Mouse (Mus musculus) urinary bladder, postnatal 14 days (tissue): ENCODE results near the gene Cux2.

Source experiments
- DNase-seq: peaks from one replicate; pipeline ENCODE4 v3.0.0; 2021; ENCODE audit warnings: low spot score

Cux2 gene

DNA sequence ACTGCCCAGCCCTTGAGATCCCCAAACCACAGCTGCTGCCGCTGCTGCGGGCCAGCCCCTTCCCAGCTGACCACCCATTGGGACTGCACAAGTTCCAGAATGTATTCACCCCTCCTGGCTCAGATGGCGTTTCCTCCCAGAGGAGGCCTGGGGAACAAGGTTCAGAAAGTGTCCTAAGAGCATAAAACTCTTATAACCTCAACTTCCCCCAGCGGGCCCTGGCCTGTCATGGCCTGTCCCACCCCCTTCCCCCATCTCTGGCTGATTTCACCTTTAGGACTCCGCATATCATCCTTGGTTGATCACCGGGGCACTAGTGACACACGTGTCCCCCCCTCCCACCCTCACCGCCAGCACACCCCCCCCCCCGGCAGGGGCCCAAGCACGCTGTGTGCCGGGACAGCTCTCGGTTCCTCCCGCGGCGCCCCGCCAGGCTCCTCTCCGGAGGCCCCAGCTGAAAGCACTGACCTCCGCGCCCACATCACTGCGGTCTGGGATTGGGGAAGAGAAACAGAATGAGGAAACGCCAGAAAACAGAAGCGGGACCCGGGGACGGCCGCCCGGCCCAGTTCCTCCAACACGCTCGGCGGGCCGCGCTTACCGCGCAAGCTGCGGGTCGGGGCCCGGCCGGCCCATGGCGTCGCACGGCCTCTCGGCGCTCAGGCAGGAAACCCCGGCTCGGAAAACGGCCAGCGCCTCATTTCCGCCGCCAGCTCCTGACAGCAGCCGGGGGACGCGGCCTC is 213.8 kb downstream of the Cux2 start:
- DNase-seq, result no peak

DNA sequence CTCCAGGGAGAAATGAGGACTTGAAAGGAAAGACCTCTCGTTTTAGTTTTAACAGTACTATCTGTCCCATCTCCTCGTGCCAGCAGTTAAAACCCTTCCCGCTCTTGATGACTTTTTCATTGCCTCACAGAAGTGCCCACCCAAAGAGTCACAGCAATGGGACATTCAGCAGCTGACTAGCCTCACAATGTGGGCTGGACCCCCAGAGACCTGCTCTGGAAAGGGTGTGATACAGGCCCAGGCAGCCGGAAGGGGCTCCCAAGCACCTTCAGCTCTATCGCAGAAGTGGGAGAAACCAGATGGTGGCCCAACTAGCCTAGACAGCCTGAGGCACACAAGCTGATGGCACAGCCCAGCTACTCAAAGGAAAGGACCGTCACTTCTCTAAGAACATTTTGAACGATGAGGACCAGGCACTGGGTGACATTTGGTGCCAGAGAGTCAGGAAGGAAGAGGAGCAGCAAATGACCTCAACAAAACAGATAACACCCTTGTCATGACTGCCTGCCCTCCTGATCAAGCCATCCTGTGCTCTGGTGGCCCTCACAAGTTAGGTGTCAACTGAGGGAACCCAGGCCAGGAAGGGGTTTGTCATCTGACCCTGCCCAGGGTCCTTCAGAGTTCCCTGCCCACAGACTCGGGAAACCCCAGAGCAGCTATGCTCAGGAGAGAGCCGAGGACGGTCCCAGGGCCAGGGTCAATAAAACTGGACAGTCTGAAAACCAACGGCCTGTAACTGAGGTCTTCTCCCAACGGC is 214.7 kb downstream of the Cux2 start:
- no peak for DNase-seq

DNA sequence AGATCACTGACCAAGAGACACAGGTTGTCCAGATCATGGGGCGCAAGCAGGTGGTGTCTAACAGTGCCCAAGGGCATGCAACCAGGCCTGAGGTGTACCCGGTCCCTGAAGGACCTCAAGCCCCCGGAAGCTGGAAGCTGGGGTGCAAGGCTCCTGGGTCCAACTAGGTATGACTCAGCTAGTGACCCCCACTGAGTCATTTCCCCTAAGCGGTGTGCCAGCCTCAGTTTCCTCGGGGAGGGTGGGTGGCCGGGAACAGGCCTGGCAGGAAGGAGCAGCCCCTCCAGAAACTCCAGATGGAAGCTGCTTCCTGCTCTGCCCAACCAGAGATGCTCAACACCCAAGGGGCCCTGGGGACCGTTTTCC is 215.7 kb downstream of the Cux2 start:
- DNase-seq, result no peak

DNA sequence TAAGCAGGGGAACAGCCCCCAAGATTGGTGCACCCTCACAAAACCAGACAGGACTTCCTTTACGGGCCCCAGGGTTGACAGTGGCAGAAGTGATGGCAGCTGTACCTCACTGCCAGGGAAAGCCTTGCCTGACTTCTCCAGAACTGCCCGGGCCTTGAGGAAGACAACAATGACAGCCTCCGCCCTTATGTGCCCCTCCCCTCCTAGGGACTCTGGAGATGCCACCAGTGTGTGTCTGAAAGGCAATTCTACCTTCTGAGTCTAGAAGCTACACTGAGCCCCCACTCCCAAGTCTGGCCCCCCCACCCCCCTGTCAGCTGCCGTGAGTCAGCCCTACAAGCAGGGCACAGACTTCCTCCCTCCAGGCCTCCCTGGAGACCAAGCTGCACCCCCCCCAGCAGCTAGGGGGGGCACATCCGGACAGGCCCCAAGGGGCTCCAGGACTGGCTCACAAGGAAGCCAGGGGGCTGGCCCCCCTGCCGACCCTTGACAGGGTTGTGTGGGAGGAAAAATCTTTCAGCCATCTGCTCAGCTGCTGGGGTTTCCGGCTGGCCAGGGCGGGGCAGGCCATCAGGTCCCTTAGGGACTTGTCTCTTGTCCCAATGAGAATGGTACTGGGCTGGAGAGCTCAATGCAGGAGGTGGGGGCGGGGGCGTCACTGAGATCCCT is 216.2 kb downstream of the Cux2 start:
- DNase-seq, result no peak

DNA sequence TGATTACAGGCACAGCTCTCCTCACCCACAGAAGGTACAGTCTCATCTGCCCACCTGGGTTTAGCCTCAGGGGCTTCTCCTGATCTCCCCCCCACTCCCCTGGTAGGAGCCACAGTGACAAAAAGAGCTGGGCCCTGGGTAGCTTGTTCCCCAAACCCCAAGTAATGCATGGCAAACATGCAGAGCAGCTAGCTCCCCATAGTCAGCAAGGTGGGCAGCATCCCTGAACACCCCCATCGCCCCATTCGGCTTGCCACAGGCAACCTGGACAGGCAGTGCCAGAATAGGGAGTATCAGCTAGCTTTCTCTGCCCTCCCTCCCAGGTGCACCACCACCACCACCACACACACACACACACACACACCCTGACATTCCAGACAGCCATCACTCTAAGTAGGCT is 216.7 kb downstream of the Cux2 start:
- DNase-seq, result no peak

DNA sequence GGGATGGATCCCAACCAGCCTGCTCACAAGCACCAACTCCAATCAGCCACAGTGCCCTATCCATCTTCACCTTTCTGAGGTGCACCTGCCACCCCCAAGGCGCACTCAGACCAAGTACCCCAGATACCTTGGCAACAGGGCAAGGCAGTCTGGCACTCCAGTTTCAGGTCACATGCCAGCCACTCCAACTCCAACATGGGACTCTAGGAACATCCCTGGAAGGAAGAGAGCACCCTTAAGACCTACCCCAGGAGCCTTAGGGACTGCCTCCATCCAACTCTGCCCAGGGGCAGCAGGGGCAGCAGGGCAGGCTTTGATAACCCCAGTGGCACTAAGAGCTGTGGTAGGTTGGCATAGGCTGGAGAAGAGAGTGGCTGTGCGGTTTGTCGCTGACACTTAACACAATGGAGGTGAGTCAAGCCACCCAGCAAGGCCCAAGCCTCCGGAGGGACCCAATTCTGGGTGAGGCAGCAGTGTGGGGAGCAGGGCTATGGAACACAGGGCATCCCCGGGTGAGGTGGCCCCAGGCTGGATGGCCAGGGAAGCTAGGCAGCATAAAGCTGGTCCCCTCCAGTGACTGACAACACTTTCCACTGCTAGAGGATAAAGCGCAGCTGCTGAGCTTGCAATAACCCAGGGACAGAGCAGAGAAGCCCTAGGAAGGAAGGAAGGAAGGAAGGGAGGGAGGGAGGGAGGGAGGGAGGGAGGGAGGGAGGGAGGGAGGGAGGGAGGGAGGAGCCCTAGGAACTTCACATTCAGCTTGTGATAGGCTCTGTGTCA is 217.3 kb downstream of the Cux2 start:
- no peak for DNase-seq

DNA sequence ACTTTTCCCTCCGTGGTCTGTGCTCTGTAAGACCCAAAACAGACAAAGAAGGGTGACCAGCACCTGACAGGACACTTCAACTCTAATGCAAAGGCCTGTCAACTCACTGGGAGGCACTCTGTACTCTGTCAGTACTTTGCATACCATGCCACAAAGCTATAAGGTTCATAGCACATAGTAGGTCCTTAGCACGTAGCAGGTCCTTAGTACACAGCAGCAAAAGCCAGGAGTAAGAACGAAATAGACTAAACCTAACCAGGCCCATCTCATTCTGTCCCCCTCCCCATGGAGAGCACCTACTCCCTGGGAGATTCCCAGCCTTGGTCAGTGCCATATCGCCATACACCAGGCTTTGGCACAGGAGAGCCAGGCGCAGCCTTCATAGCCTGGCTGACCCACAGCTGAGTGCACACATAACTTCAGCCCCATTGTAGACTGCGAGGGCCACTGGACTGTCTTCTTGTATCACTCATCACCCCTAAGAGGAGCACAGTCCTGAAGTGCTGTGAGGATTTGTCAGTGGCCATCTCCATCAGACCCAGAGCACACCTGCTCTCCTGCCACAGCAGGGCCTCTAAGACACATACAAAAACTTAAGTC is 218.8 kb downstream of the Cux2 start:
- no peak for DNase-seq

DNA sequence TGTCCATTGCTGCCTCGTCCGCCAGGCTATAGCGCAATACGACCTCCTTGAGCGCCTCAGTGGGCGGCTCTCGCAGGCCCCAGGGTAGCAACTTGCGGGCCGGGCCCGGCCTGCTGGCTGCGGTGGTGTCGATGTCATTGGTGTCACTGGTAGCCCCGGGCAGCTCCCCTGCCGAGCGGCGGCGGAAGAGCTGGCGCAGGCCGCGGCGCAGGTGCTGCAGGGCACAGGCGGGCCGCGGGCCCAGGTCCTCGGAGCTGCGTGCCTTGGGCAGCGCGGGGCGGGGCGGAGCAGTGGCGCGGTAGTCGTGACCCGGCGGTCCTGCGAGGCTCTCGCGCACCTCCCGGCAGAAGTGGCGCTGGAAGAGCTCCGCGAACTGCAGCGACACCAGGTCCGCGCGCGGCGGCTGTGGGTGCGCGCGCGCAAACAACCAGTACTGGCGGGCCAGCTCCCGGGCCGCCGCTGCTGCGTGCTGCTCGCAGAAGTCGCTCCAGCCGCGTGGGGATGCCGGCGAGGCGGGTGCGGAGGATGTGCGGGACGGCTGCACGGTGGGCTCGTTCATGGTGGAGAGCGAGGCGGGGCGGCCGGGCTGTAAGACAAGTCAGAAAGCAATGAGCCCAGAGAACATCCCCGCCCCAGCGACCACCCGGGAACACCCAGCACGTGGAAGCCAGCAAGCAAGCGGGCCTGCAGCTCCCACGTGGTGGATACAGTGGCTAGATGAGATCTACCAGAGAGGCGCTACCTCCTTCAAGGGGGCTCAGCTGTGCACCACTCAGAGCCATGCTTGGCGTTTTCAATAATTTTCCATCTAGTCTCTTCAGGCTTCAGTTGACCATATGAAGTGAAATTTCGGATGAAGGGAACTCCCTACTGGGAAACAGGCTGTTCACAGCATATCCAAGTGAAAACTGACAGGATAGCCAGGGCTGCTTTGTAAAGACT is 221.1 kb downstream of the Cux2 start:
- DNase-seq, result no peak

DNA sequence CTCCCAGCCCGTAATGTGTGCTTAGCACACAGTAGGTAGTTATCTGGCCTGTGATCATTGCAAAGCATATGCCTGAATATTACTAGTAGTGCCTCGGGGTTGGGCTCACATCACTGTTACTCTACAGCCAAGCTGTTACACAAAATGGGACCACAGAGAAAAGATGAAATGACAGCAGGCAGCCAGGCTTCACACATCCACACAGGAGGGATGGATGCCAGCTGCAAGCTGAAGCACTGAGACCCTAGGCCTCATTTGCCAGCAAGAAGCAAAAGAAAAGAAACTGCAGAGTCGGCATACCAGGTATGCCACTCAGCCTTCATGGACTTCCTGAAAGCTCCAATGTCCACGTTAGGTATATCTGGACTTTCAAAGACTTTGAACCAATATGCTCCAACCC is 222.0 kb downstream of the Cux2 start:
- no peak for DNase-seq

DNA sequence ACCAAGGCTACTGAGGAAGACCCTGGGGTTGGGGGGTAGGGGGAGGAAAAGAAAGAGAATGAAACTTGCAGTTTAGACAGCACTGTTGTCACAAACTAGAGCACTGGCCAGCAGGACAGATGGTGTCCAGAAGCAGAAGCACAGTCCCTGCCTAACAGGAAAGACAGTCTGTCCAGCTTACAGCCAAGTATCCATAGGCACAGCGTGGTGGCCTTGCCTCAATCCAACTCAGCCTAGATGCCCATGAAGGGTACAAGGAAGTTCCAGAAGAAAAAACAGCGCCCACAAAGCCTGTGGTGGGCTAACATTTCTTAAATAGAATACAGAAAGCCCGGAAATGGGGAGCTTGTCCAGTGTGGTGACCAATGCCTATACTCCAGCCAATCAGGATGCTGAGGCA is 224.3 kb downstream of the Cux2 start:
- no peak for DNase-seq

DNA sequence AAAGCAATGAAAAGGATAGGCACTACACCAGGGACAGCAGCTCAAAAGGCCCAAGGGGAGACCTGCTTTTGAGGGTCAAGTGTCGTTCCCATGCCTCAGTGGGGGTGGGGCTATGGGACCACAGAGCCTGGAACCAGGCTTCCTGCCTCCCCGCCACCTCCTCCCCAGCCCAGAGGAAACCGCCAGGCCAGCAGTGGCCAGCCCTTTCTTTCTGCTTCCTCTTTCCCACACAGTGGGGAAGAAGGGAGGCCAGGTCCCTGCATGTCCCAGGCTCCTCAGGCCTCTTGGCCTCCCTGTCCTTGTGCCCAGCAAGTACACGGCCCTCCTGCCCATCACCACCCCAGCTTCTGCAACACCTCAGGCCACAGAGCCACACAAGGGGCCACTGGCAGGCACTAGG is 225.8 kb downstream of the Cux2 start:
- no peak for DNase-seq

DNA sequence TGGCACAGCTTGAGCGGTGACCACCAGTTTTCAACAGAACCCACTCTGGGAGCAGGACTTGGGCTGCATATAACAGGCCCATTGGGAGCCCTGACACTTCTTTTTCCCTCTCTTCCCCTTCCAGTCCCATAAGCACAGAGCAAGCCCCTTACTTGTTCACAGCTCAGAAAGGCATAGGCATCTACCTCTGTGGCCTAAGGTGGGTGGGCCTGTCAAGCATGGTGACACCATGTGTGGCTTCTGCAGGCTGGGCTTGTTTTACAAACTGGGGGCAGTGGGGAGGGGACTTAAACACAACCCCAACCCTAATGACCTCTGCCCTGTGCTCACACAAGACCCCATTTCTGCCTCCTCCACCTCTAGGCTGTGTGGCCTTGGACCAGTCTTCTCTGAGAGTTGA is 226.2 kb downstream of the Cux2 start:
- no peak for DNase-seq

DNA sequence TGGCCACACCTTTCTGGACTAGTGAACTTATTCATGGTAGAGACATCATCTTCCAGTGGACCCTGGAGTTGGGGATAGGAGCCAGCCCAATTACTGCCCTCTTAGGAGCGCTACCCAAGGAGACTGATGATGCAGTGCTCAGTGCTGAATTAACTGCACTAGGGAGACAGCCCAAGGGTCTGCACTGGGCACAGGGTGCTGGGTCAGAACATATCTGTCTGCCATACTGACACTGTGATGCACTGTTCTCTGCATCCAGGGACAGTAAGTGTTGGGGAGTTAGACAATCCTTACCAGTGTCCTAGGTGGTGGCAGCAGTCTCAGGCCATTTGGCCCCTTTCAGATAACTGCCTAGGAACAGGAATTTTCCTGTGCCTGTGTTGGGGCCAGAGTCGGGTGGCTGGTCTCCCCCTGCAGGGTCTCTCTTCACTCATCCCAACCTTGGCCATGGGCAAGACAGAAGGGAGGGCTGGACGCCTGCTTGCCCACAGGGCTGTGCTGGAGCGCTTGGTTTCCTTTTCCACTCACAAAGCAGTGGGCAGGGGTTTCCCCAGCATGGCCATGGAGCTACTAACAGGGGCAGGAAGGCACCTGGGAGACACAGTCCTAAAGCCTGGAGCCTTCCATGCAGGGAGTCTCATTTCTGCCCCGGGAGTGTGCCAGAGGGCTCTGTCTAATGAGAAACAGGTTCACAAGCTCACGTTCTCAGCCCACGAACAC is 227.0 kb downstream of the Cux2 start:
- no peak for DNase-seq

DNA sequence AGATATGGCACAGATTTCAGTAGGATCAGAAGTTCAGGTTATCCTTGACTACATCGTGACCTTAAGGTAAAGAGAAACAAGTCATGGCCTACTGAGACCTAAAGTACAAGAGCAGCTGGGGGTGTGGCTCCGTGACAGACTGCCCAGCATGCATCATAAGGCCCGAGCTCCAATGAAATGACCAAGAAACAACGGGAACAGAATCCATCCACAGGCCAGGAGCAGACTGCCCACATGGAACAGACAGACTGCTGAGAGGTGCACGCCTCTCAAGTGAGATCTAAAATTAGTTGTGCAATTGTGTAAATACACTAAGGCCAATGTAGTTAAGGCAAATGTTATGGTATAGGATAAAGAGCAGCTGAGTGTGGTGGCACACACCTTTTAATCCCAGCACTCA is 228.3 kb downstream of the Cux2 start:
- no peak for DNase-seq

DNA sequence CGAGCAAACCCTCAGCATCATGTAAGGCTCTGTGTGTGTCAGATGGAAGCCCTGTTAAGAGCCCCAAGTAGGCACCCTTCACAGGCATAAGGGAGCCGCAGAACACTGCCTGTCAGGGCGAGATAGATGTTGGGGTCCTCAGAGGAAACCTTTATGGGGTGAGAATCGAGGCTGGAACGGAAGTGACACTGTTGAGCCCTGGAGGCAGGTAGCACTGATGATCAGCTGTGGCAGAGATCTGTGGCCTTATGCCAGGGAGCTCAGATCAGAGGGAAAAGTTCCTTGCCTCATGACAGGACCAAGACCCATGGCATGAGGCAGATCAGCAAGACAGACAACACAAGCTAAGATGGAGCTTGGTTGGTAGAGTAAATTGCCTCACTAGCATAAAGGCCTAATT is 228.8 kb downstream of the Cux2 start:
- DNase-seq, result no peak

DNA sequence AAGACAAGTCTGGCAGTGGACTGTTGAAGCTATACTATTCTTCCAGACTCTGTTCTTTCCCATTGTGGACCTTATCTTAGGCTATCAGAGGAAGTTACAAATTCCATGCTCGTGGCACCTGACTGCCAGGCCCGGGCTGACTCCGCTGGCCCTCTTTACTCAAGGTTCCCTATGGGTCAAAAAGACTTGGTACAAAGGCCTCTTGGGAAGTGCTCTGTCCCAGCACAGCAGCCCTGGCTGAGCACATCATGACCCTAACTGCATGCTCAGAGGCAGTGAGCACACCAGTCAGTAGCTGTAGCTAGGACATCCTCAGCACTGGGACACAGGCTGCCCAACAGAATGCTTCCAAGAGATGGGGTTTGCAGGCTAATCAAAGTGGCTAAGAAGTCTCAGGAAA is 229.2 kb downstream of the Cux2 start:
- DNase-seq, result no peak

DNA sequence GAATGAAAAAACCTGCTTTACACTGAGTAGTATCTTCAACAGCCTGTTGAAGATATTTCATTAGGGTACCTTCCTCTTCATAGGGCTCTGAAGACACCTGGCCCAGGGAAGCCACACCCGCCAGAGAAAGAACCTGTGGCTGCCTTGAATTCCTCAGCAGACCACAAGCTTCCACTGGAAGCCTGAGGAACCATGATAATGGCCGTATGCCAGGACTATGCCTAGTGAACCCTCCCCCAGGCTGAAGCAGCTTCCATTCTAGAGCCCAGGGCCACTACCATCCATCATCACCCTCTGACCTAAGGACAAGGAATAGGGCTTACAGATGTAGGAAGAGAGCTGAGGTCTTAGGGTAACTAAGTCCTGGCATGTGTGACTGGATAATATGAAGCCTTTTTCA is 229.7 kb downstream of the Cux2 start:
- DNase-seq, result no peak

DNA sequence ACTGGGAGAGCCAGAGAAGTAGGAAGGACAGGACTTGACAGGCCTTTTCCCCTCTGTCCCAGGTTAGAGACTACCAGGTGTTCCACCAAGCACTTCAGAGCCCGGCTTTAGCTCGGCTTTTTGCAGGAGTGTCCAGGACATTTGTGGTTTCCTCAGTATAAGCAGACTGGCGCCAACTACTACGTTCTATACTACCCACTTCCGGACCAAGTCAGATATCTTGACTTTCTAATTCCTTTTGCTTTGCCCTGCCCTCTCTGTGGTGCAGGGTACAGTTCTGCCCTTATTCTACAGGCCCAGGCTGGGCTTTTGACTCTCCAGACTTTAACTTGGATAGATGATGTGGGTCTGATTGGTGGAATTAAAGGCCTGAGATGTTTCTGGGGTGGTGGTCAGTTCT is 230.3 kb downstream of the Cux2 start:
- no peak for DNase-seq

DNA sequence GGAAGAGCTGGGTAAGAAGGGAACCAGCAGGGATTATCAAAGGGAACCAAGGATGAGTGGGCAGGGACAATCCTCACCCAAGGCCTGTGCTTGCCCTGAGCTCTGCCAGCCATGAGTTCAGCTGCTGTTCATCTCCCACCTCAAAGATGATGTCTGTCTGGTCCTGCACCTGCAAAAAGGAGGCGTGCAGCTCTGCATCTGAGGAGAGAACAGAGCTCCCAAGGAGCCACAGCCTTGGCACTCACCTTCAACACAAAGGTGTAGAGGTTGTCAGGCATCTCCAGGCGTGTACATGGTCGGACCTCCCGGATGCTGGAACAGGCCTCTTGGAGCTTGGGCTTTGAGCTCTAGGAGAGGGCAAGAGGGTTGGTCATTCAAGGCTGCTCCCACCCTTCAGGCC is 231.0 kb downstream of the Cux2 start:
- DNase-seq, result no peak

DNA sequence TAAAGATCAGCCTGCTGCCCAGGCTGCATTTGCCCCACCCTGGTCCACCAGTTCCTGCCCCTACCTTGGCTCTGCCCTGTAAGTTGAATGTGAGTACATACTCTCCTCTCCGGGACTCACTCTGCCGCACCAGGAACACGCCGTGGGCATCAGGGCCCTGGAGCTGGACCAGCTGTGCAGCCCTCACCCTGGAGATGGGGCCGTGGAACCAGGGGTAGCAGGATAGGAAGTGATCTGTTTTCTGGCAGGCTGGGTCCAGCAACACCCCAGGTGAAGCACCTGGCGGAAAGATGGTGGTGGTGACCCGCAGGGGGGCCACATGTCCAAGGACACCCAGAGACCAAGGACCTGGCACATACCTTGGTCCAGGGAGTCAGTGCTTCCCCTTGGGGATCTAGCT is 231.5 kb downstream of the Cux2 start:
- DNase-seq, result no peak
